Mouse (Mus musculus) thymus, adult 2 months (tissue): ENCODE results near the gene Kpna3. TPM values are rescaled to one million over a fixed set of nuclear protein-coding genes. Genes with fewer than 3 reads are reported as not detected.

Experiments
- DNase-seq: peaks from one replicate; pipeline ENCODE4 v3.0.0; 2021
- H3K27ac ChIP-seq: fragments of 200-500 bp; 2 replicates; pipeline ENCODE4 v1.5.1; 2012; ENCODE audit warnings: low read length, control low read depth; ENCODE audit not compliant: control insufficient read depth, insufficient read depth
- H3K27me3 ChIP-seq: fragments of 200-500 bp; 2 replicates; pipeline ENCODE4 v1.6.1; 2012; ENCODE audit warnings: mild to moderate bottlenecking, low read length, moderate library complexity, mixed read lengths; ENCODE audit not compliant: control insufficient read depth, insufficient read depth
- H3K36me3 ChIP-seq: fragments of 200-500 bp; 2 replicates; pipeline ENCODE4 v1.6.1; 2012; ENCODE audit warnings: mild to moderate bottlenecking, low read length, moderate library complexity; ENCODE audit not compliant: control insufficient read depth, insufficient read depth
- H3K4me1 ChIP-seq: fragments of 200-500 bp; replicated peaks from 2 replicates; pipeline ENCODE4 v1.6.1; 2012; ENCODE audit warnings: low read length; ENCODE audit not compliant: control insufficient read depth, insufficient read depth
- H3K4me3 ChIP-seq: fragments of 200-500 bp; 2 replicates; pipeline ENCODE4 v1.5.1; 2012; ENCODE audit warnings: mild to moderate bottlenecking, low read length, control low read depth, moderate library complexity; ENCODE audit not compliant: control insufficient read depth, insufficient read depth
- CTCF ChIP-seq: fragments of 200-500 bp; IDR thresholded peaks from 2 replicates; pipeline ENCODE4 v1.5.1; 2012; ENCODE audit warnings: mild to moderate bottlenecking, control low read depth, low read length, moderate library complexity, borderline replicate concordance; ENCODE audit not compliant: control insufficient read depth, poor library complexity, insufficient read depth; ENCODE audit errors: extremely low read depth
- POLR2A ChIP-seq: fragments of 200-500 bp; IDR thresholded peaks from 2 replicates; pipeline ENCODE4 v1.6.1; 2012; ENCODE audit warnings: mild to moderate bottlenecking, low read length, control low read depth, moderate library complexity; ENCODE audit not compliant: control insufficient read depth, poor library complexity, insufficient read depth; ENCODE audit errors: extremely low read depth
- WGBS: fragments of 180-500 bp; shearing (Covaris S2); methylation state at CpG from one replicate; pipeline ENCODE4 v1.1.7; 2018; 5-methylcytosine and 5-hydroxymethylcytosine counted together
- polyA plus RNA-seq: library from polyadenylated mRNA; depleted of rRNA; stranded (reverse); fragments of >200 nt; gene quantifications from 2 replicates; pipeline ENCODE4 v1.2.3, GENCODE M21; 2012; rRNA removed

Gene Kpna3
- 14.4 TPM in 2 replicates for polyA plus RNA-seq

GRCm38 (mm10) chr14:61439661-61440559 lies at the start of gene Kpna3:
Gene Kpna3, minus strand, starts transcription at chr14:61439874.
- Histone ChIP-seq H3K4me1 (peaks cover 2% of the 10 kb centered on the region; the same call in 1 of the 2 replicates), H3K27ac (peak within 1 kb of the TSS; percentile 50), H3K36me3 (no peaks in the 10 kb centered on the region), H3K4me3 (peak within 1 kb of the TSS; percentile 64), H3K27me3 (no peaks in the 10 kb centered on the region)
- DNase-seq, result peak; percentile 95
- WGBS, result under 1% methylated on average over 85 of the region's 85 CpGs
- peak; percentile 71 for TF ChIP-seq POLR2A
- peak; percentile 73 for TF ChIP-seq CTCF

DNA sequence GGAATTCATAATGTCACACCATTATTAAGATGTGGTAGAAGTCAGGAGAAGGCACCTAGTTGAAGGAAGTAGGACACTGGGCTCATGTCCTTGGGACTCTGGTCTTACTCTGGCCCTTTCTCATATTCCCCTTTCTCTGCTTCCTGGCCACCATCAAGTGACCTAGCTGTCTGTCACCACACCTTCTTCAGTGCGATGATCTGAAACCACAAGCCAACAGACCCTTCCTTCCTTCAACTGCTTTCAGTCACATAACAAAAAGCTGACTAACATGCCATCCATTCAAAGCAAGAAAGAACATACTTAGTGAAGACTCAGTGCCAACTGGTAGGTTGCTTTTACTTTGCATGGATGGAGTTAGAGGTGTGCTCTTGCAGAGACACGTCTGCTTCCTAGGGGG lies 20.7 kb upstream of the Kpna3 start:
- no peak for TF ChIP-seq CTCF
- no peak for TF ChIP-seq POLR2A
- H3K27me3 ChIP-seq, result no peaks in the 10 kb centered on the region
- no peaks in the 10 kb centered on the region for H3K4me1 ChIP-seq
- H3K27ac ChIP-seq, result no peak overlapping the region
- no peak overlapping the region for H3K4me3 ChIP-seq
- 13% methylated on average over 2 of the region's 2 CpGs for WGBS
- no peaks in the 10 kb centered on the region for H3K36me3 ChIP-seq
- DNase-seq, result no peak

GRCm38 (mm10) chr14:61457468-61457867 lies 17.8 kb upstream of the Kpna3 start:
- no peak overlapping the region; the same call in 1 of the 2 replicates for H3K27ac ChIP-seq
- no peaks in the 10 kb centered on the region for H3K36me3 ChIP-seq
- no peak overlapping the region for H3K4me3 ChIP-seq
- DNase-seq, result no peak
- no peaks in the 10 kb centered on the region for H3K4me1 ChIP-seq
- 92% methylated on average over 6 of the region's 6 CpGs for WGBS
- no peaks in the 10 kb centered on the region for H3K27me3 ChIP-seq
- no peak for TF ChIP-seq POLR2A
- no peak for TF ChIP-seq CTCF

DNA sequence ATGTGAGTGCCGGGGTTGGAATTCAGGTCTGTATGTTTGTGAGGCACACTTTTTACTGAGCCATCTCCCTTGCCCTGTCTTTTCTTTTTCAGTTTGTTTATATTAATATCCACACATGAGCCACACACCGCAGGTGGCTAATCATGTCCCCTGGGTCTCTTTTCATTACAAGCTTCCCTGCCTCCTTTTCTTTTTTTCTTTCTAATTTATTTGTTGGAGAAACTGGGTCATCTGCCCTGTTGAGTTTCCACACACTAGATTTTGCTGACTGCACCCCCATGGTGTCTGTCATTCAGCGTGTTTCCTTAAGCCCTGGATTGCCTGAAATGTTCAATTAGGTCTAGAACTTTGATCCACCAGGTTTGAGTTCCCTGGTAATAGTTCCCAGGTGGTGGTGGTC lies 15.9 kb upstream of the Kpna3 start:
- DNase-seq, result no peak
- TF ChIP-seq POLR2A, result no peak
- H3K4me1 ChIP-seq, result no peaks in the 10 kb centered on the region
- H3K36me3 ChIP-seq, result no peaks in the 10 kb centered on the region
- H3K27me3 ChIP-seq, result no peaks in the 10 kb centered on the region
- no peak overlapping the region for H3K27ac ChIP-seq
- WGBS, result over 99% methylated on average over 3 of the region's 3 CpGs
- no peak overlapping the region for H3K4me3 ChIP-seq

GRCm38 (mm10) chr14:61453032-61453431 lies 13.4 kb upstream of the Kpna3 start:
- TF ChIP-seq CTCF (no peak), POLR2A (no peak)
- Histone ChIP-seq H3K4me1 (no peaks in the 10 kb centered on the region), H3K4me3 (no peak overlapping the region), H3K36me3 (no peaks in the 10 kb centered on the region), H3K27ac (no peak overlapping the region), H3K27me3 (no peaks in the 10 kb centered on the region)
- WGBS, result 97% methylated on average over 4 of the region's 4 CpGs
- DNase-seq, result no peak

DNA sequence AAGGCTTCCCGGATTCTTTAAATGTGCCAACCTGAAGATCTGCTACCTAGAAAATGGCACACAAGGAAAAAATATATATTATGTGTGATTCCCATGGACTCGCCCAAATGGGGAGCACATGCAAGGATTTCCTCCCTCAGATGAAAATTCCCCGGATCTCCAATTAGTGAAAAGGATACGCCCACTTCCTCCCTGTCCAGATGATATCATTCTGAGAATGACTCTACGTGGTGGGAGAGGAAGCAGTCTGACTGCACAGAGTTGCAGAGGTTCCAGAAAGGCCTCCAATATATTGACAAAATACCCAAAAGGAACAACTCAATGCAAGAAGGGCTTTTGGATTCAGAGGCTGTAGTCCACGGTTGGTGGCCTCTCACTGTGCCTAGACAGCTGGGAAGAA lies 12.8 kb upstream of the Kpna3 start:
- TF ChIP-seq POLR2A, result no peak
- no peak for TF ChIP-seq CTCF
- H3K27me3 ChIP-seq, result no peaks in the 10 kb centered on the region
- 42% methylated on average over 6 of the region's 6 CpGs for WGBS
- H3K36me3 ChIP-seq, result no peaks in the 10 kb centered on the region
- H3K27ac ChIP-seq, result no peak overlapping the region
- no peak for DNase-seq
- H3K4me3 ChIP-seq, result no peak overlapping the region
- H3K4me1 ChIP-seq, result no peaks in the 10 kb centered on the region
